Mouse (Mus musculus): ENCODE measurements at regions not wholly inside any gene's neighbourhood (a gene's known extent, or its start where the extent isn't known, plus 50 kb on each side); places are given as distances from the start of the nearest gene placed in this dataset.
"Not testable (repeated sequence)": the region's sequence is repeated elsewhere in the genome, so short reads cannot be mapped to it uniquely, and the experiment has no call there.

DNA sequence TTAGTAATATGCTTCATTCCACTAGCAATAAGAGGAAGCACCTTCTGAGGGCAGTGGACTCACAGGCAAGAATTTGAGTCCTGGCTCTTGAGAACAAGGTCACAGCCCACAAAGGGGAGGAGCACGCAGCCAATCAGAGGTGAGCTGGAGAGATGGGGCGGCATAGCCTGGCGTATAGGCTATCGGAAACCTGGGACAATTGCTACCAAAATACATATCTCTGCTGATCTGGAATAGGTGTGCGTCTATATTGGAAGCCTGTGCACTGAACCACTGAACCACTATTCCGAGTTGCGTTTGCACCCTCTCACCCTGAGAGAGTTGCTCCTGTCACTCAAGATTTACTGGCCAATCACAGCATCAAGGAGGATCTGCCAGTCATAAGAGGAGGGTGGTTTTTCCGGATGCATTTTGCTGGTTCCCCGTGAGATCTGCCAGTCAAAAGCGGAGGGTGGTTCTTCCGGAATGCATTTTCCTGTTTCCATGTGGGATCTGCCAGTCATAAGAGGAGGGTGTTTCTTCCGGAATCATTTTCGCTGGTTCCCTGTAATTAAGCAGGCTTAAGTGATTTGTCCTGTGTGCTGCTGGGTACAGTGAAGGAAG is 80.1 kb upstream of the Riok2 start:
- DNase-seq, result peak; percentile 80 to 86
- intact Hi-C loops (cut with DNase I), result loop anchor here (10.0 kb wide), 1 partner anchor 331 kb away; the partner anchor contains the start of gene Lnpep

GRCm38 (mm10) chr17:17295037-17295436 is 79.1 kb upstream of the Riok2 start:
- intact Hi-C loops (cut with DNase I), result loop anchor here (10.0 kb wide), 1 partner anchor 330 kb away; the partner anchor contains the start of gene Lnpep
- not testable (repeated sequence) for DNase-seq

- intact Hi-C loops (cut with DNase I); DNase-seq: not testable (repeated sequence)
Measured at GRCm38 (mm10) chr17:17303496-17303895, 70.6 kb upstream of the Riok2 start.
